Mouse (Mus musculus): ENCODE results near the gene Gm37240. TPM values are rescaled to one million over a fixed set of nuclear protein-coding genes. Genes with fewer than 3 reads are reported as not detected.
A peak's percentile ranks its signal among the peaks of the same experiment; 100 is the strongest.

The Gm37240 gene
- polyA plus RNA-seq, 1 experiment, result not detected

GRCm38 (mm10) chr3:85727171-85727570, 160.1 kb downstream of the Gm37240 start:
- TF ChIP-seq CTCF (IDR thresholded peaks at IDR 0.05; ENCODE audit: insufficient read depth, low read depth, low read length), result no peak
- no peak for TF ChIP-seq POLR2A (IDR thresholded peaks at IDR 0.05; ENCODE audit: insufficient read depth, low read depth, low read length)
- H3K4me3 ChIP-seq (ENCODE audit: insufficient read depth, low read depth, low read length), result no peak overlapping the region
- no peak overlapping the region for H3K27ac ChIP-seq (ENCODE audit: insufficient read depth, low read depth, low read length)
- WGBS, result 68% methylated on average over 2 of the region's 2 CpGs
- no peaks in the 10 kb centered on the region for H3K4me1 ChIP-seq (ENCODE audit: control insufficient read depth, insufficient read depth, low read length)

- no peak overlapping the region for H3K4me3 ChIP-seq (ENCODE audit: insufficient read depth, low read depth, low read length)
Measured at GRCm38 (mm10) chr3:85725971-85726370, 161.3 kb downstream of the Gm37240 start.

GRCm38 (mm10) chr3:85725110-85725509, 162.2 kb downstream of the Gm37240 start:
- H3K27ac ChIP-seq (ENCODE audit: insufficient read depth, low read depth, low read length), result no peak overlapping the region
- H3K4me3 ChIP-seq (ENCODE audit: insufficient read depth, low read depth, low read length), result no peak overlapping the region
- TF ChIP-seq POLR2A (IDR thresholded peaks at IDR 0.05; ENCODE audit: insufficient read depth, low read depth, low read length) (no peak), CTCF (IDR thresholded peaks at IDR 0.05; ENCODE audit: insufficient read depth, low read depth, low read length) (no peak)
- H3K4me1 ChIP-seq (ENCODE audit: control insufficient read depth, insufficient read depth, low read length), result no peaks in the 10 kb centered on the region
- 90% methylated on average over 2 of the region's 2 CpGs for WGBS

More at GRCm38 (mm10) chr3:85725971-85726370, 161.3 kb downstream of the Gm37240 start:
- Histone ChIP-seq H3K4me1 (ENCODE audit: control insufficient read depth, insufficient read depth, low read length) (no peaks in the 10 kb centered on the region), H3K27ac (ENCODE audit: insufficient read depth, low read depth, low read length) (no peak overlapping the region)
- 95% methylated on average over 3 of the region's 3 CpGs for WGBS
- TF ChIP-seq POLR2A (IDR thresholded peaks at IDR 0.05; ENCODE audit: insufficient read depth, low read depth, low read length), result no peak
- TF ChIP-seq CTCF (IDR thresholded peaks at IDR 0.05; ENCODE audit: insufficient read depth, low read depth, low read length), result no peak

GRCm38 (mm10) chr3:85722581-85722980, 164.7 kb downstream of the Gm37240 start:
- TF ChIP-seq POLR2A (IDR thresholded peaks at IDR 0.05; ENCODE audit: insufficient read depth, low read depth, low read length), result no peak
- Histone ChIP-seq H3K27ac (ENCODE audit: insufficient read depth, low read depth, low read length) (no peak overlapping the region), H3K4me3 (ENCODE audit: insufficient read depth, low read depth, low read length) (no peak overlapping the region), H3K4me1 (ENCODE audit: control insufficient read depth, insufficient read depth, low read length) (no peaks in the 10 kb centered on the region)
- 84% methylated on average over 6 of the region's 6 CpGs for WGBS

- 93% methylated on average over 4 of the region's 4 CpGs for WGBS
- no peak overlapping the region for H3K4me3 ChIP-seq (ENCODE audit: insufficient read depth, low read depth, low read length)
- no peak for TF ChIP-seq POLR2A (IDR thresholded peaks at IDR 0.05; ENCODE audit: insufficient read depth, low read depth, low read length)
- no peak for TF ChIP-seq CTCF (IDR thresholded peaks at IDR 0.05; ENCODE audit: insufficient read depth, low read depth, low read length)
- H3K27ac ChIP-seq (ENCODE audit: insufficient read depth, low read depth, low read length), result no peak overlapping the region
- H3K4me1 ChIP-seq (ENCODE audit: control insufficient read depth, insufficient read depth, low read length), result peaks cover 1% of the 10 kb centered on the region; the same call in 1 of the 2 replicates
Measured at GRCm38 (mm10) chr3:85715764-85716297, 171.5 kb downstream of the Gm37240 start.

GRCm38 (mm10) chr3:85713936-85714709, 173.2 kb downstream of the Gm37240 start:
- Histone ChIP-seq H3K4me3 (ENCODE audit: insufficient read depth, low read depth, low read length) (no peak overlapping the region), H3K27ac (ENCODE audit: insufficient read depth, low read depth, low read length) (no peak overlapping the region), H3K4me1 (ENCODE audit: control insufficient read depth, insufficient read depth, low read length) (peaks cover 4% of the 10 kb centered on the region; the same call in 1 of the 2 replicates)
- 71% methylated on average over 7 of the region's 7 CpGs for WGBS
- TF ChIP-seq CTCF (IDR thresholded peaks at IDR 0.05; ENCODE audit: insufficient read depth, low read depth, low read length) (no peak), POLR2A (IDR thresholded peaks at IDR 0.05; ENCODE audit: insufficient read depth, low read depth, low read length) (no peak)

- H3K4me3 ChIP-seq (ENCODE audit: insufficient read depth, low read depth, low read length), result no peak overlapping the region
- 36% methylated on average over 8 of the region's 8 CpGs for WGBS
- H3K27ac ChIP-seq (ENCODE audit: insufficient read depth, low read depth, low read length), result no peak overlapping the region
- peaks cover 4% of the 10 kb centered on the region; the same call in 1 of the 2 replicates for H3K4me1 ChIP-seq (ENCODE audit: control insufficient read depth, insufficient read depth, low read length)
- TF ChIP-seq CTCF (IDR thresholded peaks at IDR 0.05; ENCODE audit: insufficient read depth, low read depth, low read length), result no peak
- no peak for TF ChIP-seq POLR2A (IDR thresholded peaks at IDR 0.05; ENCODE audit: insufficient read depth, low read depth, low read length)
Measured at GRCm38 (mm10) chr3:85710695-85711094, 176.6 kb downstream of the Gm37240 start.

GRCm38 (mm10) chr3:85707421-85707820, 179.9 kb downstream of the Gm37240 start:
- H3K4me1 ChIP-seq (ENCODE audit: control insufficient read depth, insufficient read depth, low read length), result peaks cover 4% of the 10 kb centered on the region; the same call in 1 of the 2 replicates
- WGBS, result 35% methylated on average over 7 of the region's 7 CpGs
- peak; percentile 50 for TF ChIP-seq CTCF (IDR thresholded peaks at IDR 0.05; ENCODE audit: insufficient read depth, low read depth, low read length)
- no peak for TF ChIP-seq POLR2A (IDR thresholded peaks at IDR 0.05; ENCODE audit: insufficient read depth, low read depth, low read length)
- no peak overlapping the region for H3K4me3 ChIP-seq (ENCODE audit: insufficient read depth, low read depth, low read length)
- no peak overlapping the region for H3K27ac ChIP-seq (ENCODE audit: insufficient read depth, low read depth, low read length)

- Histone ChIP-seq H3K4me1 (ENCODE audit: control insufficient read depth, insufficient read depth, low read length) (peaks cover 2% of the 10 kb centered on the region; the same call in 1 of the 2 replicates), H3K27ac (ENCODE audit: insufficient read depth, low read depth, low read length) (no peak overlapping the region), H3K4me3 (ENCODE audit: insufficient read depth, low read depth, low read length) (no peak overlapping the region)
- TF ChIP-seq POLR2A (IDR thresholded peaks at IDR 0.05; ENCODE audit: insufficient read depth, low read depth, low read length), result no peak
- TF ChIP-seq CTCF (IDR thresholded peaks at IDR 0.05; ENCODE audit: insufficient read depth, low read depth, low read length), result no peak
- WGBS, result 71% methylated on average over 6 of the region's 6 CpGs
Measured at GRCm38 (mm10) chr3:85703141-85703882, 184.0 kb downstream of the Gm37240 start.

Measured in olfactory bulb, adult 2 months (tissue).